Mouse (Mus musculus) gastrocnemius, adult 18-20 months (tissue): Measurements from ENCODE around the gene Gm21095. TPM values are rescaled to one million over a fixed set of nuclear protein-coding genes. Genes with fewer than 3 reads are reported as not detected.
"Not testable (repeated sequence)": the region's sequence is repeated elsewhere in the genome, so short reads cannot be mapped to it uniquely, and the experiment has no call there.

Experiments
- DNase-seq: peaks from one replicate; pipeline ENCODE4 v3.0.0; 2021; ENCODE audit warnings: low spot score
- long read RNA-seq, 2 experiments: library from polyadenylated mRNA; stranded (forward); transcript quantifications; one replicate each; pipeline ENCODE4 v2.0.0; 2021
- total RNA-seq, 2 experiments: library from RNA; stranded (reverse); gene quantifications; 2 replicates each; pipeline ENCODE4 v1.2.3; 2021

The Gm21095 gene
- total RNA-seq, result not detected
- long read RNA-seq, experiment 1, result 0 reads
- long read RNA-seq, experiment 2, result 0 reads

DNA sequence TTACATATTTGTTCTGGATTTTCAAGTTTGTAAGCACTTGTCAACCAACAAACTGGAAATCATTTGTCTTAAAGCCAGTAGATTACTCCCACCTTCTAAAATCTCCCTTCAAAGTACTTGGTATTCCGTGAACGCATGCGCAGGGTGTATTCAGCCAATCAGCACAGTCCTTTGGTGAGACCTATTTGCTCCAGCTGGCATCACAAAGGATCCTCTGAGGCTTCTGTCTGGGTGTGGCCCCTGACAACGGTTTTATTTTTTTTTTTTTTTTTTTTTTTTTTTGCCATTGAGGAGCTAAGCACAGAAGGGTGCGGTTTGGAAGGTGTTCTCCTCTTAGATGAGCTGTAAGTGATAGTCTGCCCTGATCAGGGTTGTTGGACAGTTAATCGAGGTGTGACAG lies at the start of gene Gm21095:
Gene Gm21095 (plus strand): TSS at position 301 of the 400 bp plus-strand sequence.
- DNase-seq, result not testable (repeated sequence)
